Mouse (Mus musculus): ENCODE measurements around the gene Insm2. TPM values are rescaled to one million over a fixed set of nuclear protein-coding genes. Genes with fewer than 3 reads are reported as not detected.
"Not testable (repeated sequence)": the region's sequence is repeated elsewhere in the genome, so short reads cannot be mapped to it uniquely, and the experiment has no call there.

Gene Insm2
- polyA plus RNA-seq, 1 experiment from 2014 or later: 0.26 TPM

DNA sequence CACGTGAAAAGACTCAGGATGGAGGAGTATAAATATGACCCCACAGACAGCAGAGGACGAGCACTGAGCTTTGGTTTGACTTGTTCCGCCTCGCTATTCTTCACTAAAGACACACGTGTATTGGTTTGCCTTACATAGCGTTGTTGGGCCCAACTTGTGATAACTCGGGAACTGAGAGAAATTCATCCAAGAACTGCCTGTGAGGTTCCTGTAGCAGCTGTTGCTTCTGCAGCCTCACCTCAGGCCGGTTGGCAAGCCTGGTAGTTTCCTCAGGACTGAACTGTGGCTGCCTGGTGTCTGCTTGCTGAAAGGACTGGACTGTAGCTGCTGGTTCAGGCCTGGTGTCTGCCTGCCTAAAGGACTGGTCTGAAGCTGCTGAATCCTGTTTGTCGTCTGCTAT, 28.6 kb upstream of the Insm2 start:
- Histone ChIP-seq H3K9me3 (no peaks in the 10 kb centered on the region), H3K36me3 (no peaks in the 10 kb centered on the region), H3K27me3 (replicated peaks) (no peaks in the 10 kb centered on the region), H3K4me2 (replicated peaks) (no peak overlapping the region), H3K4me3 (replicated peaks) (no peak overlapping the region), H3K4me1 (replicated peaks) (no peaks in the 10 kb centered on the region), H3K27ac (no peak overlapping the region), H3K9ac (no peak overlapping the region)
- no peak for ATAC-seq
- WGBS: 89% methylated on average over 9 of the region's 9 CpGs

DNA sequence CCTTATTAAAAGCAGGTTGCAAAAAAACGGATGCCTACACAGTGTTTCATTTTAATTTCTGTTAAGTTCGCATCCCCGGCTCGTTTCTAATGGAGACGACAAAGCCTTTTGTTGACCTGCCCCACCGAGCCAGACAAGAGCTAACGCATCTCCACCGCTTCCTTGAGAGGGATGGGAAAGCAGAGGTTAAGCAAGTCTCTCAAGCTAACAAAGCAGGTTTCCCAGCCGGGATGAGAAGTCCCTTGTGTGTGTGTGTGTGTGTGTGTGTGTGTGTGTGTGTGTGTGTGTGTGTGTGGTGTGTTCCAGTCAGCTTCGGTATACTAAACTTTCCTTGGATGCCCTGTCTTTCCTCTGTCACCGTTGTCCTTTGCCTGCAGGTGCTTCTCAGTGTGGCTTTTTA, 28.0 kb upstream of the Insm2 start:
- H3K4me1 ChIP-seq (replicated peaks): no peaks in the 10 kb centered on the region
- H3K36me3 ChIP-seq: no peaks in the 10 kb centered on the region
- H3K27ac ChIP-seq: no peak overlapping the region
- ATAC-seq: no peak
- no peaks in the 10 kb centered on the region for H3K9me3 ChIP-seq
- no peak overlapping the region for H3K4me3 ChIP-seq (replicated peaks)
- no peak overlapping the region for H3K4me2 ChIP-seq (replicated peaks)
- H3K27me3 ChIP-seq (replicated peaks): no peaks in the 10 kb centered on the region
- H3K9ac ChIP-seq: no peak overlapping the region
- 85% methylated on average over 11 of the region's 11 CpGs for WGBS

DNA sequence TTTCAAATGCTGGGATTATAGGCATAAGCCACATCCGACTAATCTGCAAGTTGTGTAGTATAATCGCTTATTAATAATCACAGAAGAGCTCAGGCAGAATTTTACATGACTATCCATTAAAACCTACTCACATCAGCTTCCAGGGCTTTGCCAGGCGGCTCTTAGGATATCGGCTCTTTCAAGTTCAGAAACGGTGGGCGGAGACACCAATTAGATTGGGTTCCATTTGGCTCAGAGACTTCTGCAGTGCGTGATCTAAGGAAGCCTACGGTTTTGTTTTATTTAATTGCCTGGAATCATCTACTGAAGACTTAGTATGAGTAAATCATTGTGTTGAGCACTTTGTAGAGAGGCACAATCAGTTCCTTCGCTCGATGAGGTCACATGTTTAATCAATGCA, 27.6 kb upstream of the Insm2 start:
- WGBS: 77% methylated on average over 10 of the region's 10 CpGs
- Histone ChIP-seq H3K4me3 (replicated peaks) (no peak overlapping the region), H3K4me1 (replicated peaks) (no peaks in the 10 kb centered on the region), H3K27ac (no peak overlapping the region), H3K27me3 (replicated peaks) (no peaks in the 10 kb centered on the region), H3K36me3 (no peaks in the 10 kb centered on the region), H3K4me2 (replicated peaks) (no peak overlapping the region), H3K9me3 (no peaks in the 10 kb centered on the region), H3K9ac (no peak overlapping the region)
- ATAC-seq: no peak

DNA sequence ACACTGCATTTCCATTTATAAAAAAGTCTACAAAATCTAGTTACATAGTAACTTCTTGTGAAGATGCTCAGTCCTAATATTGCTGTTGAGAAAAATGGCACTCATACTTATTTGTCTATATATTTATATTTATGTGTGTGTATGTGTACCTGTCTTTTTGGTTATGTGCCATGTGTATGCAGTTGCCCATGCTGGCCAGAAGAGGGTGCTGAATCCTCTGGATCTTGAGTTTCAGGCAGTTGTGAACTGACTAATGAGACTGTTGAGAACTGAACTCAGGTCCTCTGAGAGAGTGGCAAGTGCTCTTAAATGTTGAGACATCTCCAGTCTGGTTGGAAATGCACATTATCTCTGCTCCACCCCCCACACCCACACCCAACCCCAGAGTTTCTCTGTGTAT, 26.1 kb upstream of the Insm2 start:
- H3K4me1 ChIP-seq (replicated peaks): no peaks in the 10 kb centered on the region
- no peak overlapping the region for H3K4me2 ChIP-seq (replicated peaks)
- H3K27me3 ChIP-seq (replicated peaks): no peaks in the 10 kb centered on the region
- ATAC-seq: no peak
- H3K27ac ChIP-seq: no peak overlapping the region
- H3K4me3 ChIP-seq (replicated peaks): no peak overlapping the region
- no peaks in the 10 kb centered on the region for H3K36me3 ChIP-seq
- H3K9me3 ChIP-seq: no peaks in the 10 kb centered on the region
- H3K9ac ChIP-seq: no peak overlapping the region

DNA sequence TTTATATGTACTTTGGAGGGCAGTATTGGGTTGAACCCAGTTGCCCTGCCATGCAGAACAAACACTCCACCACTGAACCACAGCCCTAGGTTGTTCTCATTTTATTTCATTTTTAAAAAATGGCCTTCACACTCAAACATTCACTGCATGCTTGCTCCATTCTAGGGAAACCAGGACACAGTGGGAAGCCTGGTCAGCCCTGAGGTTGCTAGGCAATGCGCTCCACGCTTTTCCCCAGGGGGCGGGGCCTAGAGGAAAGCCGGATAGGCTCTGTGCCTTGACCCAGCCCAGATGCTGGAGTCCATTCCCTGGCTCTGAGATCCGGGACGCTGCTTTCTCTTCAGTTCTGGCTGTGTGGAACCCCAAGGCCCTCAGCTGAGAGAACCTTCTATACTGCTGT, 25.4 kb upstream of the Insm2 start:
- ATAC-seq: peak; percentile 53; the same call in 1 of the 2 replicates
- Histone ChIP-seq H3K4me2 (replicated peaks) (no peak overlapping the region), H3K27me3 (replicated peaks) (no peaks in the 10 kb centered on the region), H3K27ac (no peak overlapping the region), H3K9me3 (no peaks in the 10 kb centered on the region), H3K4me3 (replicated peaks) (no peak overlapping the region), H3K9ac (no peak overlapping the region), H3K36me3 (no peaks in the 10 kb centered on the region), H3K4me1 (replicated peaks) (no peaks in the 10 kb centered on the region)
- 7% methylated on average over 6 of the region's 6 CpGs for WGBS

DNA sequence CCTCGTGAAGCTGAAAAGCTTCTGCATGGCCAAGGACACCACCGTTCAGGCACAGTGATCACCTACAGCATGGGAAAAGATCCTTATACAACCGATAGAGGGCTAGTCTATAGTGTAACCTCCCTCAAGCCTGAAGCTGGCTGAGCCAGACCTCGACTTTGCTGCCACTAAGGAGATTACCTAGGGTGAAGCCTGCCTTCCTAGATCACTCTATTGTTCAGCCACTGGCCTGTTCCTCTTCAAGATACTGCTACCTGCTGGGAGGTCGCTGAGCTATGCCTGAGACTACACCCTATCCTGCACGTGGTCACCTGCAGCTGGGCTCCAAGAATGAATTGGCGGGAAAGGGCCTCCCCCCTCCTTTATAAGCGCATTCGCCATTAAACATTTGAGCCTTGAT, 12.3 kb upstream of the Insm2 start:
- H3K4me1 ChIP-seq (replicated peaks); H3K9ac ChIP-seq; H3K36me3 ChIP-seq; H3K4me3 ChIP-seq (replicated peaks); H3K27me3 ChIP-seq (replicated peaks); H3K27ac ChIP-seq; H3K4me2 ChIP-seq (replicated peaks); ATAC-seq; H3K9me3 ChIP-seq: not testable (repeated sequence)
- WGBS: 56% methylated on average over 9 of the region's 9 CpGs

DNA sequence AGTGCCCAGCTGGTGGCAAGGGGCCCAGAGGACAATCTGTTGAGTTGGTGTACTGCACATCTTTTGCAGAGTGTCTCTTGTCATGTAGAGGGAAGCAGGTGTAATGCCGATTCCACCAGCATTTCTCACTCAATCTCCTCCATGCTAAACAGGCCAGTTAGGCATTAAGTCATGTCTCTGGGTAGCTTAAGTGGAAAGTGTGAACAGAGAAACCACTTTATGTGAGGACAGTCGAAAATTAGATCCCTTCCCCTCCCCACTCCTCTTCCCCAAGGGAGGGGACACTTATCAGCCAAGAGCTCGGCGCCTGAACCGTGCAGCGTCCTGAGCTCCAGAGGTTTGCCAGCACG, 715 bp upstream of the Insm2 start:
- Histone ChIP-seq H3K4me3 (replicated peaks) (peak overlapping the region; percentile 45), H3K9me3 (no peaks in the 10 kb centered on the region), H3K27me3 (replicated peaks) (peaks cover 43% of the 10 kb centered on the region), H3K4me2 (replicated peaks) (peak overlapping the region; percentile 88), H3K4me1 (replicated peaks) (peaks cover 21% of the 10 kb centered on the region), H3K27ac (no peak overlapping the region), H3K36me3 (no peaks in the 10 kb centered on the region), H3K9ac (no peak overlapping the region)
- WGBS: 7% methylated on average over 7 of the region's 7 CpGs
- ATAC-seq: no peak

DNA sequence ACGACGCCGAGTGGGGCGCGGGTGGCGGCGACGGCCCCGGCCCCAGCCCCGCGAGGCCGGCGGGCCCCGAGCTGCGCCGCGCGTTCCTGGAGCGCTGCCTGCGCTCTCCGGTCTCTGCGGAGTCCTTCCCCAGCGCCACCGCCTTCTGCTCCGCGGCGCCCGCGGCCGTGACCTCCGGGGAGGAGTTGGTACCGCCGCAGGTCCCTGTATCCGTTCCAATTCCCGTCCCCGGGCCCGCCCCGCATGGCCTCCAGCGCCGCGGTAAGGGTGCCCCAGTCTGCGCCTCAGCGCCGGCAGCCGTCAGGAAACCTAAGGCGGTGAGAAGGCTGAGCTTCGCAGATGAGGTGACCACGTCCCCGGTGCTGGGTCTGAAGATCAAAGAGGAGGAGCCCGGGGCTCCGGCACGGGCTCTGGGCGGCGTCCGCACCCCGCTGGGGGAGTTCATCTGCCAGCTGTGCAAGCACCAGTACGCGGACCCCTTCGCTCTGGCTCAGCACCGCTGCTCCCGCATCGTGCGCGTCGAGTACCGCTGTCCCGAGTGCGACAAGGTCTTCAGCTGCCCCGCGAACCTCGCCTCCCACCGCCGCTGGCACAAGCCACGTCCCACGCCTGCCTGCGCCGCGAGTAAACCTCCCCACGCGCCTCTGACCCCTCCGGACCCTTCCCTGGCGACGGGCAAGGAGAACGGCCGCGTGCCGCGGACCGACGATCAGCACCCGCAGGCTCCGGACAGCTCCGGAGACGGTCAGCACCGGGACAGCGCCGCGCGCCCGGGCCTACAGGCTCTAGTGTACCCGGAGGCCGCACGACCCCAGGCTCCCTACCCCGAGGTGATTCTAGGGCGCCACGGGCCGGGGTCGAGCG, 644 bp downstream of the Insm2 start:
- H3K27ac ChIP-seq: no peak overlapping the region
- 1% methylated on average over 108 of the region's 109 CpGs for WGBS
- H3K36me3 ChIP-seq: no peaks in the 10 kb centered on the region
- peaks cover 21% of the 10 kb centered on the region for H3K4me1 ChIP-seq (replicated peaks)
- peaks cover 43% of the 10 kb centered on the region for H3K27me3 ChIP-seq (replicated peaks)
- peak overlapping the region; percentile 45 for H3K4me3 ChIP-seq (replicated peaks)
- peak; percentile 88 for ATAC-seq
- no peak overlapping the region for H3K9ac ChIP-seq
- no peaks in the 10 kb centered on the region for H3K9me3 ChIP-seq
- peak overlapping the region; percentile 88 for H3K4me2 ChIP-seq (replicated peaks)

DNA sequence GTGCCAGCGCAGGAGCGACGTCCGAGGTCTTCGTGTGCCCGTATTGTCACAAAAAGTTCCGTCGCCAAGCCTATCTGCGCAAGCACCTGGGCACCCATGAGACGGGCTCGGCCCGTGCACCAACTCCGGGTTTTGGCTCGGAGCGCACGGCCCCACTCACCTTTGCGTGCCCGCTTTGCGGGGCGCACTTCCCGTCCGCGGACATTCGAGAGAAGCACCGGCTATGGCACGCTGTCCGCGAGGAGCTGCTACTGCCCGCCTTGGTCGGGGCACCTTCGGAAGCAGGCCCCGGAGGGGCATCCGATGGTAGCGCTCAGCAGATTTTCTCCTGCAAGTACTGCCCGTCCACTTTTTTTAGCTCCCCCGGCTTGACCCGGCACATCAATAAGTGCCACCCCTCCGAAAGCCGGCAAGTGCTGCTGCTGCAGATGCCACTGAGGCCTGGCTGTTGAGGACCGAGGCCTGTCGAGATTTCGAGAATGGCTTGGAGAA, 1.3 kb downstream of the Insm2 start:
- WGBS: 5% methylated on average over 42 of the region's 42 CpGs
- no peaks in the 10 kb centered on the region for H3K9me3 ChIP-seq
- peaks cover 21% of the 10 kb centered on the region for H3K4me1 ChIP-seq (replicated peaks)
- peak overlapping the region; percentile 88 for H3K4me2 ChIP-seq (replicated peaks)
- H3K36me3 ChIP-seq: no peaks in the 10 kb centered on the region
- H3K4me3 ChIP-seq (replicated peaks): peak overlapping the region; percentile 15
- peaks cover 43% of the 10 kb centered on the region for H3K27me3 ChIP-seq (replicated peaks)
- H3K27ac ChIP-seq: no peak overlapping the region
- no peak overlapping the region for H3K9ac ChIP-seq
- peak; percentile 45; the same call in 1 of the 2 replicates for ATAC-seq

DNA sequence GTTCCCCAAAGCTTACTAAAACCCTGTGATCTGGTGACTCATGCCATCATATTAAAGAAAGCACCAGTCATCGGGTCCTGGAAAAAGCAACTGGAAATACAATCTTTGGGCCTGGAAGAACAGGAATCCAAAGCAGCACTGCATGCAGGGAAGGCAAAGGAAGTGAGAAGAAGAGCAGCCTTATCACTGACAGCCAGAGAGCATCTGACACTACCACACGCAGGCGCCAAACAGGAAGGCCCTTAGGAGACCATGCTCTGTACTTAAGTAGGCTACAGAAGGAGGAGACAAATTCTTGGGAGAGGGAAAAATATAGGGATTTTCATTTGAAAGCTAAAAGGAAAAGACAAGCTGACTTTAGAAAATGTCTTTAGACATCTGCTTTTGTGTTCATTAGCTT, 5.2 kb downstream of the Insm2 start:
- no peaks in the 10 kb centered on the region for H3K36me3 ChIP-seq
- WGBS: 76% methylated on average over 3 of the region's 3 CpGs
- no peak overlapping the region for H3K9ac ChIP-seq
- H3K27ac ChIP-seq: no peak overlapping the region
- ATAC-seq: no peak
- no peaks in the 10 kb centered on the region for H3K9me3 ChIP-seq
- H3K4me2 ChIP-seq (replicated peaks): no peak overlapping the region
- H3K4me3 ChIP-seq (replicated peaks): no peak overlapping the region
- peaks cover 20% of the 10 kb centered on the region for H3K27me3 ChIP-seq (replicated peaks)
- peaks cover 13% of the 10 kb centered on the region for H3K4me1 ChIP-seq (replicated peaks)

DNA sequence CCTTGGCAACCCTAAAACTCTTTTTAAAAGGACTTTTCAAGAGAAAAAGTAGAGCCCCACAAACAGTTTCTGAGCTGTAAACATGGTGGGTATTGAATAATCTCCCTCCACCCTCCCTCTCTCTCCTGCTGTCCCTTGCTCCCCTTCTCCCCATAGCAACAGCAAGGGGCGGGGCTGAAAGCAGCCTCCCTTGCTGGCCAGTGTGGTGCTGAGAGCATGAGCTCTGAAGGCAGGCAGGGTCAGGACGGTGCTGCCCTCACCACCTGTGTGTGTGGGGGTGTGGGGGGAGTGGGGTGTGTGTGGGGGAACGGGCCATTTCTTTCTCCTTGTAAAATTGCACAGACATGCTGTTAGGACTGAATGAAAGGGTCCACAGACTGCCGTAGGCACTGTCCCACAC, 8.7 kb downstream of the Insm2 start:
- WGBS: 38% methylated on average over 4 of the region's 4 CpGs
- ATAC-seq: no peak

DNA sequence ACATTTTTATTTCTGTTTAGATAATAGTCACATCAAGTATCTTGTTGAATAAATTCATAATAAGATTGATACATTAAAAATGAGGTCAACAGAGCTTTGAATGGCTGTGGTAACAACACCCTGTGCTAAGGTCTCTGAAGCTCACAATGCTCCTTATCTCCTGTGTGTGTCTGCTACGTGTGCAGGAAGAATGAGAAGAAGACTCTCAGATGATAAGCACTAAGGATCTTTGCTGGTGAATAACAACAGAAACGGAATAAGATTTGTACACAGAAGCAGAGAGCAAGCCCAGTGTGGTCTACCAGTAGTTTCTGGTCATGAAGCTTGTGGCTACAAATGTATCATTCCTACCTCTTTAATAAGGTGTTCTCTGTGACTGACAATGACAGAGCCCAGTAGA, 11.6 kb downstream of the Insm2 start:
- Histone ChIP-seq H3K9me3 (no peaks in the 10 kb centered on the region), H3K9ac (no peak overlapping the region), H3K27ac (no peak overlapping the region), H3K4me3 (replicated peaks) (no peak overlapping the region), H3K36me3 (no peaks in the 10 kb centered on the region), H3K27me3 (replicated peaks) (no peaks in the 10 kb centered on the region), H3K4me2 (replicated peaks) (no peak overlapping the region), H3K4me1 (replicated peaks) (no peaks in the 10 kb centered on the region)
- no peak for ATAC-seq
- WGBS: 68% methylated on average over 2 of the region's 2 CpGs

More for the DNA sequence above, 8.7 kb downstream of the Insm2 start:
- Histone ChIP-seq H3K27me3 (replicated peaks) (no peaks in the 10 kb centered on the region), H3K4me2 (replicated peaks) (no peak overlapping the region), H3K4me3 (replicated peaks) (no peak overlapping the region), H3K4me1 (replicated peaks) (no peaks in the 10 kb centered on the region), H3K9ac (no peak overlapping the region), H3K27ac (no peak overlapping the region), H3K36me3 (no peaks in the 10 kb centered on the region), H3K9me3 (no peaks in the 10 kb centered on the region)

DNA sequence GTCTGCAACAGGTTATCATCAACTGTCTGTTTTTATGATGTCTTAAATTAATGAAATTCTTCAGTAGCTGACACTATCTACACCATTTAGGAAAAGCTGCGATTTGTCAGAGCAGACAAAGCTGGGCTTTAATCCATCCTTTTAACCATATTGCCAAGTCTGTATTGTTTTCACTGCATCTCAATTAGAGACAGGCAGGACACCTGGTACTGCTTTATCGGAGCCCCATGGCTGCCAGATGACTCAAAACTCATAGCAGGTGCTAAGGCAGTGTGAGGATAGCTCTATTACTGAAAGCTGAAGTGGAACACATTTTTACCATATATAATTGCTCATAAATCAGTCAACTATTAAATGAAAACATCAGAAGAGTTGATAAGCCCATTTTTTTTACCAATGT, 21.1 kb downstream of the Insm2 start:
- Histone ChIP-seq H3K4me3 (replicated peaks) (no peak overlapping the region), H3K9me3 (no peaks in the 10 kb centered on the region), H3K4me2 (replicated peaks) (no peak overlapping the region), H3K27me3 (replicated peaks) (no peaks in the 10 kb centered on the region), H3K9ac (no peak overlapping the region), H3K4me1 (replicated peaks) (no peaks in the 10 kb centered on the region), H3K27ac (no peak overlapping the region), H3K36me3 (no peaks in the 10 kb centered on the region)
- ATAC-seq: no peak
- 80% methylated on average over 2 of the region's 2 CpGs for WGBS

Measured in intestine, embryonic 15.5 days (tissue).